Mouse (Mus musculus) olfactory bulb, adult 2 months (tissue): Measurements from ENCODE around the gene Exoc3.
A peak's percentile ranks its signal among the peaks of the same experiment; 100 is the strongest.

Source experiments
- CTCF ChIP-seq: fragments of 200-500 bp; IDR thresholded peaks from 2 replicates; pipeline ENCODE4 v1.5.1; 2012; ENCODE audit warnings: low read depth, mild to moderate bottlenecking, low read length, moderate library complexity; ENCODE audit not compliant: insufficient read depth
- POLR2A ChIP-seq: fragments of 200-500 bp; IDR thresholded peaks from 2 replicates; pipeline ENCODE4 v1.6.1; 2012; ENCODE audit warnings: mild to moderate bottlenecking, low read depth, low read length, moderate library complexity; ENCODE audit not compliant: insufficient read depth

GRCm38 (mm10) chr13:74208317-74208985 is at the start of gene Exoc3:
- TF ChIP-seq POLR2A, result peak; percentile 90
- TF ChIP-seq CTCF, result no peak
